Mouse (Mus musculus) CH12.LX (cell line): Measurements from ENCODE around the gene Mff. TPM values are rescaled to one million over a fixed set of nuclear protein-coding genes. Genes with fewer than 3 reads are reported as not detected.

Source experiments
- DNase-seq: peaks from one replicate; pipeline ENCODE4 v3.0.0-alpha.2; 2013; ENCODE audit errors: extremely low read depth
- H3K27ac ChIP-seq: 2 replicates; pipeline ENCODE4 v1.5.1; 2012; ENCODE audit warnings: low read depth, mild to moderate bottlenecking, control low read depth, moderate library complexity; ENCODE audit not compliant: insufficient read depth
- H3K27me3 ChIP-seq: replicated peaks from 2 replicates; pipeline ENCODE3; 2012; ENCODE audit warnings: inconsistent platforms
- H3K36me3 ChIP-seq, 2 experiments: replicated peaks in 1 of 2; 2 replicates each; pipeline versions ENCODE3 to v1.6.1; 2012; ENCODE audit warnings: inconsistent platforms in 1 of 2, low read length in 1 of 2, mild to moderate bottlenecking in 1 of 2, mixed read lengths in 1 of 2, moderate library complexity in 1 of 2; ENCODE audit not compliant: control insufficient read depth in 1 of 2, insufficient read depth in 1 of 2
- H3K4me1 ChIP-seq, 2 experiments: 2 replicates each; pipeline ENCODE4 v1.6.1; 2012; ENCODE audit warnings: inconsistent platforms in 1 of 2, moderate library complexity in 1 of 2; ENCODE audit not compliant: insufficient read depth in 2 of 2, control insufficient read depth in 1 of 2
- H3K4me2 ChIP-seq: 2 replicates; pipeline ENCODE4 v1.6.1; 2012; ENCODE audit warnings: low read depth, mild to moderate bottlenecking, control low read depth; ENCODE audit not compliant: poor library complexity, insufficient read depth, severe bottlenecking
- H3K4me3 ChIP-seq, 3 experiments: fragments of 150-350 bp in 1 of 3; sonication (generic) in 1 of 3; replicated peaks in 1 of 3; 2 replicates each; pipeline versions ENCODE3 to v1.5.1; 2011 to 2012; ENCODE audit warnings: low read depth in 2 of 3, low read length in 2 of 3, mild to moderate bottlenecking in 2 of 3, moderate library complexity in 2 of 3, control low read depth in 1 of 3, improper control_type of control experiment in 1 of 3, inconsistent platforms in 1 of 3, mixed read lengths in 1 of 3; ENCODE audit not compliant: poor library complexity in 1 of 3
- H3K79me2 ChIP-seq: replicated peaks from 2 replicates; pipeline ENCODE4 v1.6.1; 2012; ENCODE audit warnings: mild to moderate bottlenecking, moderate library complexity; ENCODE audit not compliant: control insufficient read depth, poor library complexity, insufficient read depth, severe bottlenecking; ENCODE audit errors: extremely low read depth
- H3K9ac ChIP-seq: 2 replicates; pipeline ENCODE4 v1.6.1; 2012; ENCODE audit warnings: low read depth, mild to moderate bottlenecking, control low read depth, moderate library complexity; ENCODE audit not compliant: insufficient read depth
- H3K9me3 ChIP-seq: replicated peaks from 2 replicates; pipeline ENCODE3; 2012; ENCODE audit warnings: low read length, inconsistent platforms, mixed read lengths
- CHD2 ChIP-seq: IDR thresholded peaks from 2 replicates; pipeline ENCODE4 v1.6.1; 2011; ENCODE audit warnings: low read length, improper control_type of control experiment
- ETS1 ChIP-seq: conservative IDR thresholded peaks from 2 replicates; pipeline ENCODE4 v1.6.1; 2012; ENCODE audit warnings: low read depth, mild to moderate bottlenecking, inconsistent platforms, low read length, improper control_type of control experiment, moderate library complexity
- JUND ChIP-seq: conservative IDR thresholded peaks from 2 replicates; pipeline ENCODE4 v1.6.1; 2011; ENCODE audit warnings: low read depth, low read length, improper control_type of control experiment
- KAT2A ChIP-seq: IDR thresholded peaks from 2 replicates; pipeline ENCODE4 v1.6.1; 2012; ENCODE audit warnings: low read length, improper control_type of control experiment, inconsistent platforms; ENCODE audit not compliant: insufficient replicate concordance
- MAFK ChIP-seq: IDR thresholded peaks from 2 replicates; pipeline ENCODE4 v1.6.1; 2011; ENCODE audit warnings: low read length, improper control_type of control experiment; ENCODE audit not compliant: insufficient replicate concordance
- MAX ChIP-seq: IDR thresholded peaks from 2 replicates; pipeline ENCODE4 v1.6.1; 2011; ENCODE audit warnings: low read length, improper control_type of control experiment
- MAZ ChIP-seq: IDR thresholded peaks from 2 replicates; pipeline ENCODE4 v1.6.1; 2012; ENCODE audit warnings: low read depth, mild to moderate bottlenecking, inconsistent platforms, low read length, improper control_type of control experiment, moderate library complexity
- MEF2A ChIP-seq: IDR thresholded peaks from 2 replicates; pipeline ENCODE4 v1.6.1; 2014; ENCODE audit warnings: low read depth, mild to moderate bottlenecking, inconsistent platforms, low read length, improper control_type of control experiment, borderline replicate concordance
- MXI1 ChIP-seq: IDR thresholded peaks from 2 replicates; pipeline ENCODE4 v1.6.1; 2011; ENCODE audit warnings: mild to moderate bottlenecking, low read depth, low read length, improper control_type of control experiment
- NELFE ChIP-seq: IDR thresholded peaks from 2 replicates; pipeline ENCODE4 v1.6.1; 2011; ENCODE audit warnings: low read depth, low read length, improper control_type of control experiment
- NRF1 ChIP-seq: IDR thresholded peaks from 2 replicates; pipeline ENCODE4 v1.6.1; 2014; ENCODE audit warnings: low read depth, mild to moderate bottlenecking, inconsistent platforms, low read length, improper control_type of control experiment, moderate library complexity
- PAX5 ChIP-seq: IDR thresholded peaks from 2 replicates; pipeline ENCODE4 v1.6.1; 2012; ENCODE audit warnings: low read length, inconsistent platforms, mixed read lengths
- POLR2A ChIP-seq: IDR thresholded peaks from 2 replicates; pipeline ENCODE4 v1.6.1; 2011; ENCODE audit warnings: low read depth, mild to moderate bottlenecking, improper control_type of control experiment, low read length
- RAD21 ChIP-seq: IDR thresholded peaks from 2 replicates; pipeline ENCODE4 v1.6.1; 2011; ENCODE audit warnings: low read depth, mild to moderate bottlenecking, low read length, improper control_type of control experiment, moderate library complexity
- RCOR1 ChIP-seq: conservative IDR thresholded peaks from 2 replicates; pipeline ENCODE4 v1.6.1; 2012; ENCODE audit warnings: low read depth, mild to moderate bottlenecking, inconsistent platforms, low read length, improper control_type of control experiment
- TBP ChIP-seq: conservative IDR thresholded peaks from 2 replicates; pipeline ENCODE4 v1.6.1; 2011; ENCODE audit warnings: low read depth, low read length, improper control_type of control experiment
- USF1 ChIP-seq: IDR thresholded peaks from 2 replicates; pipeline ENCODE4 v1.6.1; 2014; ENCODE audit warnings: low read depth, mild to moderate bottlenecking, inconsistent platforms, low read length, improper control_type of control experiment
- USF2 ChIP-seq: conservative IDR thresholded peaks from 2 replicates; pipeline ENCODE4 v1.6.1; 2011; ENCODE audit warnings: low read depth, low read length, improper control_type of control experiment
- ZC3H11A ChIP-seq: IDR thresholded peaks from 2 replicates; pipeline ENCODE4 v1.6.1; 2012; ENCODE audit warnings: low read depth, mild to moderate bottlenecking, inconsistent platforms, low read length, improper control_type of control experiment
- ZKSCAN1 ChIP-seq: IDR thresholded peaks from 2 replicates; pipeline ENCODE4 v1.6.1; 2012; ENCODE audit warnings: low read depth, inconsistent platforms, low read length, improper control_type of control experiment, borderline replicate concordance
- ZMIZ1 ChIP-seq: IDR thresholded peaks from 2 replicates; pipeline ENCODE4 v1.6.1; 2012; ENCODE audit warnings: low read depth, mild to moderate bottlenecking, inconsistent platforms, low read length, improper control_type of control experiment
- ZNF384 ChIP-seq: IDR thresholded peaks from 2 replicates; pipeline ENCODE4 v1.6.1; 2012; ENCODE audit warnings: low read depth, low read length, improper control_type of control experiment, inconsistent platforms
- dilution Hi-C: fragments of 300-500 bp; cut with MboI; formaldehyde crosslinking; loops from 2 replicates; pipeline ENCODE4 v1.14.3; 2020; ENCODE audit warnings: low sequenced_read_pairs; ENCODE audit not compliant: extremely low pct_unique_long_range_greater_than_20kb, extremely low pct_ligation_motif_present
- in situ Hi-C: fragments of 300-500 bp; cut with MboI; formaldehyde crosslinking; loops from 3 replicates; pipeline ENCODE4 v1.14.3; 2019; ENCODE audit warnings: low sequenced_read_pairs, low pct_ligation_motif_present, low pct_unique_long_range_greater_than_20kb, mixed read lengths
- polyA plus RNA-seq: library from polyadenylated mRNA; unstranded; fragments of >175 nt; gene quantifications from 2 replicates; pipeline ENCODE4 v1.2.1, GENCODE M21; 2012; ENCODE audit warnings: low read depth; ENCODE audit not compliant: insufficient read length
- total RNA-seq, 2 experiments: library from RNA; depleted of rRNA; stranded (reverse); fragments of 300-350 nt in 1 of 2; fragments of >200 nt in 1 of 2; gene quantifications; 2 replicates each; pipeline ENCODE4 v1.2.3; 2012 to 2014

The Mff gene
- total and polyA plus RNA-seq, 3 experiments: 90.7 to 232 (median 169) TPM

- dilution Hi-C loops: no loop called here
These were observed 63.4 kb downstream of the Mff start for GRCm38 (mm10) chr1:82788070-82788469.

GRCm38 (mm10) chr1:82791105-82791504 is 66.4 kb downstream of the Mff start:
- H3K27me3 ChIP-seq: no peaks in the 10 kb centered on the region
- H3K4me1 ChIP-seq: peaks cover 0 to 9% of the 10 kb centered on the region in 2 experiments; a peak in 2 of 4 replicates
- H3K4me2 ChIP-seq: no peak overlapping the region
- no peaks in the 10 kb centered on the region for H3K36me3 ChIP-seq
- dilution Hi-C loops: no loop called here
- DNase-seq: no peak
- H3K79me2 ChIP-seq: no peaks in the 10 kb centered on the region
- H3K9ac ChIP-seq: no peak overlapping the region
- in situ Hi-C loops: loop anchor here (25.0 kb wide), 1 partner anchor 396 kb away; no protein-coding TSS in a partner anchor
- no peak overlapping the region for H3K4me3 ChIP-seq
- H3K27ac ChIP-seq: no peak overlapping the region
- TF ChIP-seq RAD21: no peak
- no peak for TF ChIP-seq MAZ
- TF ChIP-seq KAT2A: no peak
- TF ChIP-seq NELFE: no peak
- TF ChIP-seq CHD2: no peak
- TF ChIP-seq ETS1: no peak
- no peaks in the 10 kb centered on the region for H3K9me3 ChIP-seq

More at GRCm38 (mm10) chr1:82788070-82788469, 63.4 kb downstream of the Mff start:
- Histone ChIP-seq H3K36me3 (no peaks in the 10 kb centered on the region), H3K4me3 (no peak overlapping the region), H3K9ac (no peak overlapping the region), H3K4me1 (no peaks in the 10 kb centered on the region), H3K79me2 (no peaks in the 10 kb centered on the region), H3K27me3 (peaks cover 2% of the 10 kb centered on the region), H3K27ac (no peak overlapping the region), H3K9me3 (no peaks in the 10 kb centered on the region), H3K4me2 (no peak overlapping the region)
- no peak for DNase-seq
- in situ Hi-C loops: loop anchor here (25.0 kb wide), 1 partner anchor 399 kb away; no protein-coding TSS in a partner anchor
- no peak for TF ChIP-seq ZKSCAN1
- no peak for TF ChIP-seq ZMIZ1
- no peak for TF ChIP-seq MXI1
- TF ChIP-seq NRF1: no peak
- TF ChIP-seq PAX5: no peak
- no peak for TF ChIP-seq CHD2
- no peak for TF ChIP-seq ZC3H11A
- no peak for TF ChIP-seq MEF2A
- TF ChIP-seq TBP: no peak
- TF ChIP-seq ZNF384: no peak
- TF ChIP-seq MAFK: no peak
- TF ChIP-seq USF1: no peak
- no peak for TF ChIP-seq JUND
- no peak for TF ChIP-seq MAX
- no peak for TF ChIP-seq USF2
- TF ChIP-seq POLR2A: no peak
- no peak for TF ChIP-seq RCOR1
